Mouse (Mus musculus): ENCODE measurements around the gene Pam16. TPM values are rescaled to one million over a fixed set of nuclear protein-coding genes. Genes with fewer than 3 reads are reported as not detected.
A peak's percentile ranks its signal among the peaks of the same experiment; 100 is the strongest.

Gene Pam16
- polyA plus RNA-seq, 1 experiment = 41.8 TPM

DNA sequence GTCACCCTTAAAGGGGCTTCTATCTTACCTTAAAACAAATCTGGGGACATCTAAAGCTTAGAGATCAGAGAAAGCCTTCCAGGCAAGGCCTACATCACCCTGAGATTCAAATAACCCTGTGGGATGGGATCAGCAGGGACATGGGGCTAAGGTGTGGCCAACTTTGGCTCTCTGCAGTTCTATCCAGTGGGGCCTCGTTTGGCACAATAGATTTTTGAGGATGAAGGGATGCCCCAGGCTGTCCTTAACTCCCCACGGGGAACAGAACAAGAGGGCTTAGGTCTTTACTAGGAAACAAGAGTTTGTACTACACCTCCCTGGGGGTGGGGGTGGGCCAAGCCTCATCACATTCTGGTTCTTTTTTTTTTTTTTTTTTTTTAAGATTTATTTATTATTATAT is 34.5 kb upstream of the Pam16 start:
- no peak for TF ChIP-seq POLR2A (IDR thresholded peaks at IDR 0.05; ENCODE audit: low read depth, low read length)
- TF ChIP-seq CTCF (conservative IDR thresholded peaks at IDR 0.05; ENCODE audit: insufficient read depth, insufficient read length, low read depth, low read length) = no peak
- H3K4me1 ChIP-seq (ENCODE audit: control insufficient read depth, insufficient read depth, low read length) = peaks cover 28% of the 10 kb centered on the region
- DNase-seq = no peak
- no peak overlapping the region for H3K4me3 ChIP-seq (ENCODE audit: insufficient read depth, low read depth, low read length)
- H3K27ac ChIP-seq (ENCODE audit: insufficient read depth, low read depth, low read length) = no peak overlapping the region
- 53% methylated on average over 2 of the region's 2 CpGs for WGBS
- H3K36me3 ChIP-seq (ENCODE audit: control insufficient read depth, insufficient read depth, low read length) = no peaks in the 10 kb centered on the region
- no peaks in the 10 kb centered on the region for H3K27me3 ChIP-seq (replicated peaks; ENCODE audit: control insufficient read depth, insufficient read depth, low read length)

DNA sequence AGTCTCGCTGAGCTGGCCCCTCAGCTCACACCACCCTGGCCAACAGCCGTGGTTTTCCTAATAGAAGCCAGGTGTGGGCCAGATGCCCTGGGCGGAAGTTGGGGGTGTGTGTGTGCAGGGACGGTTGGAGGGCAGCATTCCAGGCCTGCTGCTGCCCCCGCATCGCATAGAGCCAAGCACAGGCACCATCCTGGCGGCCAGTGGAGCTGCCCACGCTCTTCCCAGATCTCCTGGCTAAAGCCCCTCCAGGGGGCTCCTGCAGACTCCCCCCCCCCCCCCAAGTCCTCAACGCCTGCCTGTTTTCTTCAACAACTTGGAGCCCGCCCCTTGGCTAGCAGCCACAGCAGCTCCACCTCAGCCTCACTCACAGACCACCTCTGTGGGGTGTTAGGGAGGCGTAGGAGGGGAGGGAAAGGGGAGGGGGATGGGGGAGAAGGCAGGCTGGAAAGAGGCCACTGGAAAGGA is 34.0 kb upstream of the Pam16 start:
- no peak for TF ChIP-seq CTCF (conservative IDR thresholded peaks at IDR 0.05; ENCODE audit: insufficient read depth, insufficient read length, low read depth, low read length)
- no peak for TF ChIP-seq POLR2A (IDR thresholded peaks at IDR 0.05; ENCODE audit: low read depth, low read length)
- peaks cover 33% of the 10 kb centered on the region for H3K4me1 ChIP-seq (ENCODE audit: control insufficient read depth, insufficient read depth, low read length)
- DNase-seq = no peak
- 62% methylated on average over 11 of the region's 11 CpGs for WGBS
- H3K4me3 ChIP-seq (ENCODE audit: insufficient read depth, low read depth, low read length) = no peak overlapping the region
- no peaks in the 10 kb centered on the region for H3K27me3 ChIP-seq (replicated peaks; ENCODE audit: control insufficient read depth, insufficient read depth, low read length)
- H3K36me3 ChIP-seq (ENCODE audit: control insufficient read depth, insufficient read depth, low read length) = no peaks in the 10 kb centered on the region
- no peak overlapping the region for H3K27ac ChIP-seq (ENCODE audit: insufficient read depth, low read depth, low read length)

DNA sequence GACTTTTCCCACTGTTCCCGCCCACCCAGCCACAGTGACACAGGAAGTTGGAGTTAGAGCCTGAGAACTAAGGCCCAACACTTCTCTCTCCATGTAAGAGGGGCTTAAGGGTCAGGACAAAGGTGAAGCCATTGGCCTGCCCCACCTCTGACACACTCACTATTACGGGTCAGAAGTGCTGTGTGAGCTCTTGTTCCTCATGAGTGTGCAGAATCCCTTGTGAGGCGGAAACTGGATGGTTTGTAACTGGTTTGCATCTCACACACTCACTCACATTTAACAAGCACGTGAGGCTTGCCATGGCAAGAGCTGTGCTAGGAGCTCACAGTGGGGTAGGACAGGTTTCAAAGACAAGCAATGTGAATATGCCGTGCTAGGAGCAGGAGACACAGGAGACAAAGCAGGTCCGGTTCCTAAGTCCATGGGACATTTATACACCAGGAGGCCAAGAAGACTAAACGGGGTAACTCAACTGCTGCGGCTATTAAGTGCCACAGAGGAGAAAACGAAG is 31.8 kb upstream of the Pam16 start:
- no peaks in the 10 kb centered on the region for H3K27me3 ChIP-seq (replicated peaks; ENCODE audit: control insufficient read depth, insufficient read depth, low read length)
- TF ChIP-seq POLR2A (IDR thresholded peaks at IDR 0.05; ENCODE audit: low read depth, low read length) = no peak
- no peak for TF ChIP-seq CTCF (conservative IDR thresholded peaks at IDR 0.05; ENCODE audit: insufficient read depth, insufficient read length, low read depth, low read length)
- WGBS = 53% methylated on average over 9 of the region's 9 CpGs
- no peak overlapping the region for H3K4me3 ChIP-seq (ENCODE audit: insufficient read depth, low read depth, low read length)
- peaks cover 50% of the 10 kb centered on the region for H3K4me1 ChIP-seq (ENCODE audit: control insufficient read depth, insufficient read depth, low read length)
- peak overlapping the region; percentile 79 for H3K27ac ChIP-seq (ENCODE audit: insufficient read depth, low read depth, low read length)
- no peaks in the 10 kb centered on the region for H3K36me3 ChIP-seq (ENCODE audit: control insufficient read depth, insufficient read depth, low read length)
- peak; percentile 65 for DNase-seq

DNA sequence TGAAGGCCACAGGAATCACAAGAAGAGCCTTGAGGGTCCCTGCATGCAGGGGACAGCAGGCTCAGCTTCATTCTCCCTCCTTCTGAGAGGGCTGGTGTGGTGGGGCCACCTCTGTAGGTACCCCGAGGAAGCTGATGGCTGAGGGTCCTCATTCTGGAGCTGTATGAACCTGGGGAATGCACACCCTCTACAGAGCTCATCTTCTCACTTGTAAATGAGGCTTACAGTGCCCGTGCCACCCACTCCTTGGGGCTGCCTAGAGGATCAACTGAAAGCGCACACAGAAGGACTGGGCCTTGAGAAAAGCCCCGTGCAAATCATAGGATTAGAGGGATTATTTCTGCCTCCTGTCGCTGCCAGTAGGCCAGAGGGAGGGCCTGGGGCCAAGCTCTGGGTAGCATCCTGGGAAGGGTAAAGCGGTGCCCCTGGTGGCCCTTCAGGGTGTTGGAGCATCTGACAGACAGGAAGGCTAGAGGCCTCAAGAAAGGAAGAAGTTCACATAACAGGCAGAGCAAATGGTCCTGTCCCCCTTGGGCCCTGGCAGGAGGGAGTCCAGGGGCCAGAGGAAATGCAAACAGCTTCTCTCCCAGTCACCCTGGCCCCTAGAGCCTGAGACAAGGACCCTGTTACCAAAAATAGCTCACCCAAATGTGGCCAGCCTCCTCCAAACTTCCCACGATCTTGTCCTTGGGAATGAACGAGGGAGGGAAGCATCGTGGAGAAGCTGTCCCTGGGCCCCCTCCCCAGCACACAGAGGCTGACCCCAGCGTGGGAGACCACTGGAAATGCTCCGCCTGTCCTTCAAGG is 31.2 kb upstream of the Pam16 start:
- peak; percentile 23 for DNase-seq
- TF ChIP-seq CTCF (conservative IDR thresholded peaks at IDR 0.05; ENCODE audit: insufficient read depth, insufficient read length, low read depth, low read length) (peak; percentile 26; the same call in 1 of the 2 replicates), POLR2A (IDR thresholded peaks at IDR 0.05; ENCODE audit: low read depth, low read length) (no peak)
- Histone ChIP-seq H3K4me1 (ENCODE audit: control insufficient read depth, insufficient read depth, low read length) (peaks cover 55% of the 10 kb centered on the region), H3K36me3 (ENCODE audit: control insufficient read depth, insufficient read depth, low read length) (no peaks in the 10 kb centered on the region), H3K27me3 (replicated peaks; ENCODE audit: control insufficient read depth, insufficient read depth, low read length) (no peaks in the 10 kb centered on the region), H3K27ac (ENCODE audit: insufficient read depth, low read depth, low read length) (peak overlapping the region; percentile 79), H3K4me3 (ENCODE audit: insufficient read depth, low read depth, low read length) (no peak overlapping the region)
- WGBS = 47% methylated on average over 11 of the region's 11 CpGs

DNA sequence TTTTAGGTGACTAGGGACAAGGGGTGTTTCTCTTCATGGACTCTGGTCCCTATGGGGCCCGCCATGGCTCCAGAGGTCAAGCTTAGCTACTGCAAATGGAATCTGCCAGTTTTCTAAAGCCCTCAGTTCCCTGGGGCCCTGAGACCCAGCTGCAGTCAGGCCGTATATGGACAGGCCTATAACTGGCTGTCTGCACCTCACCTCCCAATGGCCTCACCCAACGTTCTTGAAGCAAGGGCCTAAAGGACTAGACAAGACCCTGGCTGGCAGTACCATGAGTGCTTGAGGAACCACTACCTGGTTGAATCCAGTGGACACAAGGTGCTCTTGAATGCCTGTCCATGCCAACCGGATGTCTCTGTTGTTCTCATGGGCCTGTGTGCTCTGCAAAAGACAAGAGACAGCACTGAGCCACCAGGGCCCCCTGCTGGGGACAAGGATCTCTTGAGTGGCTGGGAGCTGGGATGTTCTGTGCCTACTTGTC is 30.5 kb upstream of the Pam16 start:
- no peak overlapping the region for H3K4me3 ChIP-seq (ENCODE audit: insufficient read depth, low read depth, low read length)
- no peaks in the 10 kb centered on the region for H3K36me3 ChIP-seq (ENCODE audit: control insufficient read depth, insufficient read depth, low read length)
- DNase-seq = peak; percentile 76
- H3K4me1 ChIP-seq (ENCODE audit: control insufficient read depth, insufficient read depth, low read length) = peaks cover 55% of the 10 kb centered on the region
- WGBS = 46% methylated on average over 4 of the region's 4 CpGs
- TF ChIP-seq CTCF (conservative IDR thresholded peaks at IDR 0.05; ENCODE audit: insufficient read depth, insufficient read length, low read depth, low read length) (peak; percentile 41; the same call in 1 of the 2 replicates), POLR2A (IDR thresholded peaks at IDR 0.05; ENCODE audit: low read depth, low read length) (no peak)
- H3K27ac ChIP-seq (ENCODE audit: insufficient read depth, low read depth, low read length) = peak overlapping the region; percentile 79
- no peaks in the 10 kb centered on the region for H3K27me3 ChIP-seq (replicated peaks; ENCODE audit: control insufficient read depth, insufficient read depth, low read length)

DNA sequence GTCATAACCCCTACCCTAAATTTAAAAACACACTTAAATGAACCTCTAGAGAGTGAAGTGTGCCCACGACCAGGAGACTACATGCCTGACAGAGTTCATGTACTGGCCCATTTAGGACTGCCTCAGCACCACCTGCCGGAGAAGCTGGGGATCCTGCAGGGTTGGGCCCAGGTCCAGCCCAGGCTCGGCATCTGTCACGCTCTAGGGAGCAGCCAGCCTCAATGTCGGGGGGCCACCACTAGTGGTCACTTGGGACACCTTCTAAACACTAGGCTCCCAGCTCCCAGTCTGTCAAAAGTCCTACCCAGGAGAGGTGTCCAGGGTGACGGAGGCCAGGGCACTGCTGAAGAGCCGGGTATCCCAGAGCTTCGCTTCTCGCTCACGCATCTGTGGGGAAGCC is 29.9 kb upstream of the Pam16 start:
- WGBS = 43% methylated on average over 10 of the region's 10 CpGs
- peak overlapping the region; percentile 79 for H3K27ac ChIP-seq (ENCODE audit: insufficient read depth, low read depth, low read length)
- H3K4me3 ChIP-seq (ENCODE audit: insufficient read depth, low read depth, low read length) = no peak overlapping the region
- peaks cover 55% of the 10 kb centered on the region for H3K4me1 ChIP-seq (ENCODE audit: control insufficient read depth, insufficient read depth, low read length)
- TF ChIP-seq CTCF (conservative IDR thresholded peaks at IDR 0.05; ENCODE audit: insufficient read depth, insufficient read length, low read depth, low read length) (peak; percentile 65), POLR2A (IDR thresholded peaks at IDR 0.05; ENCODE audit: low read depth, low read length) (no peak)
- DNase-seq = peak; percentile 86
- no peaks in the 10 kb centered on the region for H3K36me3 ChIP-seq (ENCODE audit: control insufficient read depth, insufficient read depth, low read length)
- no peaks in the 10 kb centered on the region for H3K27me3 ChIP-seq (replicated peaks; ENCODE audit: control insufficient read depth, insufficient read depth, low read length)

Data from kidney, adult 2 months (tissue).